Mouse (Mus musculus) adrenal gland, adult (tissue): ENCODE measurements around the gene Foxj2.

Experiments used
- DNase-seq, 2 experiments: peaks; one replicate each; pipeline ENCODE4 v3.0.0; 2022 to 2023; ENCODE audit warnings: low spot score in 1 of 2; ENCODE audit not compliant: inconsistent age in 2 of 2

Gene Foxj2

DNA sequence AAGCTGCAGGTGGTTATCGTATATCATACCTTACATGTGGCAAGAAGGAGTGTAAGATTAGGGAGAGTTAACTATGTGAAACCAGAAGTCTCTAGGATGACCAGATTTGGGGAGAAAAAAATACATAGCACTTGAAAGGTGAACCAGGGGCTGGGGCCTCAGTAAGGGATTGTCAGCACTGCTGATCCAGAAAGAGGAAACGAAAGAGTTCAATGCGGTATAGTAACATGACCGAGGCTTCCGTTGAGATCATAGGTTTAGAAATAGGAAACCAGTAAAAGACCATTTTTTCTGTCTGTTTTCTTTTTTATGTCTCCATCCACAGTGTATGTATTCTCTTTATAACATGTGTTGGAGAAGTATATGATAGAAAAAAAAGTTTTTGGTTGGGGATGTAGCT, 53.1 kb downstream of the Foxj2 start:
- peak in 1 of 2 experiments; percentile 41 for DNase-seq

- peak; percentile 96 to 99 for DNase-seq
Observed at GRCm38 (mm10) chr6:122873871-122874719, 54.4 kb downstream of the Foxj2 start, which contains the start of gene Necap1. Gene Necap1 (plus strand): TSS chr6:122874474.

GRCm38 (mm10) chr6:122874720-122875389, 55.1 kb downstream of the Foxj2 start:
- no peak for DNase-seq

GRCm38 (mm10) chr6:122879141-122879735, 59.5 kb downstream of the Foxj2 start:
- no peak for DNase-seq

- DNase-seq: no peak
Observed at GRCm38 (mm10) chr6:122879781-122880505, 60.2 kb downstream of the Foxj2 start.

DNA sequence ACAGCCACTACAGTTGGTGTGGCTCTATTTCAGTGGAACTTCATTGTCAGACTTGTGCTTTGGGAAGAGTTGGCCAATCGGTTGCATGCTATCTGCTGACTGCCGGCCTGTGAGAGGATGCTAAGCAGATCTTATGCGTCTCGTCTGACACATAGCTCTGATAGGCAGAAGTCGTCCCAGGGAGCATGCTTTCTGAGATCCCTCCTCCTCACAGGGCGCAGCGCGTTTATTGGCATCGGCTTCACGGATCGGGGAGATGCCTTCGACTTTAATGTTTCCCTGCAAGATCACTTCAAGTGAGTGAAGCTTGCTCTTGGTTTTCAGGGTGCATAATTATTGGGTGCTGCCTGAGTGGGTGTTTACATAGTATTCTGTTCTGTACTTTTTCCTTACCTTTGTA, 61.6 kb downstream of the Foxj2 start:
- DNase-seq: no peak

- DNase-seq: peak in 1 of 2 experiments; percentile 15
Observed at GRCm38 (mm10) chr6:122883603-122884002, 63.9 kb downstream of the Foxj2 start.

DNA sequence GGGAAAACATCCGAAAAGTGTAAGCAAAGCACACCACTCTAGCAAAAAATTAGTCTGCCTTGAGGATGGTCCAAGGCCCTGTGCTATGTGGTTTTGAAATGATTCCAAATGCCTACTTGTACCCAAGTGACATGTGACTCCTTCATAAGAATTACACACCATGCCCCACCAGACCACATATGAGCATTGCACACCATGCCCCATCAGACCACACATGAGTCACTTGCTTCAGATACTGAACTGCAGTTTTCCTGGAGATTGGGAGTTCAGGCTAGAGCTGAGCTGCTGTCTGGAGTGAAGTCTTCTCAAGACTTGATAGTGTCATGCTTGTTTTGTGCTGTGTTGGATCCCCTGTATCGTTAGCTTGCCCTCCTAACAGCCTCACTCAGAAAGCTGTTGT, 69.9 kb downstream of the Foxj2 start:
- no peak for DNase-seq

DNA sequence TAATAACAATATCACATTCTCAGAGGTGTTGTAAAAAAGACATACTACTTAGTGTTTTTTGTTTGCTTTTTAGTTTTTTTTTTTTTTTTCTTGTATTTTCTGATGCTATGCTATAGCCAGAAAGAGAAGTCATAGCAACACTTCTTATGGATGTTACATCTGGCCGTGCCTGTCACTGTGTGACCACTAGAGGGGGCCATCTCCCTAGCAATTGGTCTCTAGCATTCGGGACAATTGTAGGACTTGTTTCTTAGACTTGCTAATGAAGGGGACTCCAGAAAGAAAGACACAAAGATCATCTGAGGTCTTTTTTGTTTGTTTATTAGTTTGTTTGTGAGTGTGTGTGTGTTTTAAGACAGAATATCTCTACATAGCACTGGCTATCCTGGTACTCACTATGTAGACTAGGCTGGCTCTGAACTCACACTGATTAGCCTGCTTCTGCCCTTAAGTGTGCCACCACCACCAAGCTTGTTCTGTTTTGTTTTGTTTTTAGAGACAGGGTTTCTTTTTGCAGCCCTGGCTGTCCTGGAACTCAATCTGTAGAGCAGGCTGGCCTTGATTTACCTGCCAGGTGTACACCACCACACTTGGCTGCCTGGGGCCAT, 72.8 kb downstream of the Foxj2 start:
- DNase-seq: peak; percentile 47 to 83
